Mouse (Mus musculus) bone marrow, adult 2 months (tissue): ENCODE results near the gene Grip1.

Experiments used
- CTCF ChIP-seq: fragments of 200-500 bp; IDR thresholded peaks from 2 replicates; pipeline ENCODE4 v1.5.1; 2011; ENCODE audit warnings: low read length, control low read depth; ENCODE audit not compliant: control insufficient read depth, insufficient read depth
- POLR2A ChIP-seq: fragments of 200-500 bp; IDR thresholded peaks from 2 replicates; pipeline ENCODE4 v1.6.1; 2011; ENCODE audit warnings: low read depth, mild to moderate bottlenecking, control low read depth, low read length, borderline replicate concordance; ENCODE audit not compliant: control insufficient read depth

- TF ChIP-seq POLR2A (no peak), CTCF (no peak)
Measured at GRCm38 (mm10) chr10:119628656-119629055, 175.0 kb downstream of the Grip1 start.
